Mouse (Mus musculus) lung, postnatal 4 days (tissue): ENCODE measurements at regions not wholly inside any gene's neighbourhood (a gene's known extent, or its start where the extent isn't known, plus 50 kb on each side); places are given as distances from the start of the nearest gene placed in this dataset.

Experiments used
- DNase-seq, 2 experiments: peaks; one replicate each; pipeline ENCODE4 v3.0.0; 2021

GRCm38 (mm10) chr12:94155110-94155858 is 1536.7 kb upstream of the Flrt2 start:
- no peak for DNase-seq

GRCm38 (mm10) chr12:94182358-94182757 is 1509.7 kb upstream of the Flrt2 start:
- no peak for DNase-seq

- peak; percentile 61 to 77 for DNase-seq
Observed at GRCm38 (mm10) chr12:94190620-94191081, 1501.4 kb upstream of the Flrt2 start.

GRCm38 (mm10) chr12:94217906-94218305 is 1474.1 kb upstream of the Flrt2 start:
- no peak for DNase-seq

- no peak for DNase-seq
Observed at GRCm38 (mm10) chr12:94229894-94230293, 1462.1 kb upstream of the Flrt2 start.

GRCm38 (mm10) chr12:94245366-94245765 is 1446.7 kb upstream of the Flrt2 start:
- DNase-seq: no peak

- DNase-seq: no peak
Observed at GRCm38 (mm10) chr12:94247362-94247761, 1444.7 kb upstream of the Flrt2 start.

- peak in 1 of 2 experiments; percentile 24 for DNase-seq
Observed at GRCm38 (mm10) chr12:94252957-94253633, 1438.9 kb upstream of the Flrt2 start.

- peak in 1 of 2 experiments; percentile 23 for DNase-seq
Observed at GRCm38 (mm10) chr12:94280946-94281345, 1411.1 kb upstream of the Flrt2 start.

- DNase-seq: no peak
Observed at GRCm38 (mm10) chr12:94282931-94283330, 1409.1 kb upstream of the Flrt2 start.

GRCm38 (mm10) chr12:94283572-94283971 is 1408.5 kb upstream of the Flrt2 start:
- no peak for DNase-seq

GRCm38 (mm10) chr12:94297864-94298263 is 1394.2 kb upstream of the Flrt2 start:
- no peak for DNase-seq

GRCm38 (mm10) chr12:94332351-94332750 is 1359.7 kb upstream of the Flrt2 start:
- DNase-seq: no peak

GRCm38 (mm10) chr12:94334671-94335070 is 1357.4 kb upstream of the Flrt2 start:
- DNase-seq: no peak

GRCm38 (mm10) chr12:94349623-94350156 is 1342.3 kb upstream of the Flrt2 start:
- DNase-seq: no peak

- no peak for DNase-seq
Observed at GRCm38 (mm10) chr12:94364269-94364668, 1327.8 kb upstream of the Flrt2 start.

- no peak for DNase-seq
Observed at GRCm38 (mm10) chr12:94399991-94400390, 1292.0 kb upstream of the Flrt2 start.

- DNase-seq: peak; percentile 33 to 51
Observed at GRCm38 (mm10) chr12:94420918-94421317, 1271.1 kb upstream of the Flrt2 start.

- no peak for DNase-seq
Observed at GRCm38 (mm10) chr12:94421743-94422142, 1270.3 kb upstream of the Flrt2 start.

GRCm38 (mm10) chr12:94424340-94424981 is 1267.6 kb upstream of the Flrt2 start:
- DNase-seq: no peak

- DNase-seq: no peak
Observed at GRCm38 (mm10) chr12:94449517-94449916, 1242.5 kb upstream of the Flrt2 start.

GRCm38 (mm10) chr12:94468027-94468426 is 1224.0 kb upstream of the Flrt2 start:
- DNase-seq: no peak

GRCm38 (mm10) chr12:94468609-94469008 is 1223.4 kb upstream of the Flrt2 start:
- DNase-seq: no peak
